Mouse (Mus musculus) kidney, adult 9 months (tissue): ENCODE results near the gene Ppp1ca.

Experiments
- DNase-seq: peaks from one replicate; pipeline ENCODE4 v3.0.0; 2022

The Ppp1ca gene

DNA sequence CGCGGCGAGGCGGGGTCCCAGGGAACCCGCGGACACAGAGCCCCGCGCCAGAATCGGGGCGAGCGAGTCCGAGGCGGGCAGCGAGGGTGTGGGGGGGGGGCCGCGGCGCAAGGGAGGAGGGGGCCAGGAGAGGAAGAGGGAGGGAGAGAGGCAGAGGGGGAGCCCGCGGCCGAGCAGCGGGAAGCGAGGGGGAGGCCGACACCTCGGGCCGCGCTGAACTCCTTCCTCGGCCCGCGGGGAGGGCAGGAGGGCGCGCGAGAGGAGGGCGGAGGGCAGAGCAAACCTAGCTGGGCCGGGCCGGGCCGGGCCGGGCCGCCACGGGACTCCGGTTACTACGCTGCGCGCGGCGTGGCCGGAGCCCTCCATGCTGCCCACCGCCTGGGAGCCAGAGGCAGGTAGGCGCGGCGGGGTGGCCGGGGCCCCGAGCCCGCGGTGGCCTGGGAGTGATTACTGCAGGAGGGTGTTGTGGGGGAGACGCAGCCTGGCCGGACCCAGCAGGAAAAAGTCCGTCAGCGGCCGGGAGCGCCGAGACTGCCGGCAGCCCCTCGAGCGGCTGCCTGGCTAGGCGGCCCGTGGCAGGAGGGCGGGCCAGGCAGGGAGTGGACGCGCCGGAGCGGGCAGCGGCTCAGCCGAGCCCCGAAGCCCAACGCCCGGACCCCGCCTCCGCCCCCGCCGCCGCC lies 23.0 kb downstream of the Ppp1ca start:
- no peak for DNase-seq

DNA sequence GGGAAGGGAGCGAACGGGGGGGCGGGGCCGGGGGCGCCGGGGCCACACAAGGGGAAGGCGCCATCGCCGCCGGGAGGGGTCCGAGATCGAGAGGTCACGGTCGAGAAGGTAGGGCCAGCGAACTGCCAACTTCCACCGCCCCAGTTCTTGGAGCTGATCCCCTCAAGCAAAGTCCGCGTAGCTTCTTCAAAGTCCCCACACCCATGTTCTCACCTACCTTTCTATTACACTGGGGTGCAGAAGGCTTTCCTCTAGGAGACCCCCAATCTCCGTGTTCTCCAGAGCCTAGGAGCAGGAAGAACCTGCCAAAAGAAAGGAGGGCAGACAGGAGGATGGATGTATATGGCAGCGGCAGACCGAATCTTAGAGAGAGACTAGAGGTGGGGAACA lies 23.6 kb downstream of the Ppp1ca start:
- DNase-seq = no peak

DNA sequence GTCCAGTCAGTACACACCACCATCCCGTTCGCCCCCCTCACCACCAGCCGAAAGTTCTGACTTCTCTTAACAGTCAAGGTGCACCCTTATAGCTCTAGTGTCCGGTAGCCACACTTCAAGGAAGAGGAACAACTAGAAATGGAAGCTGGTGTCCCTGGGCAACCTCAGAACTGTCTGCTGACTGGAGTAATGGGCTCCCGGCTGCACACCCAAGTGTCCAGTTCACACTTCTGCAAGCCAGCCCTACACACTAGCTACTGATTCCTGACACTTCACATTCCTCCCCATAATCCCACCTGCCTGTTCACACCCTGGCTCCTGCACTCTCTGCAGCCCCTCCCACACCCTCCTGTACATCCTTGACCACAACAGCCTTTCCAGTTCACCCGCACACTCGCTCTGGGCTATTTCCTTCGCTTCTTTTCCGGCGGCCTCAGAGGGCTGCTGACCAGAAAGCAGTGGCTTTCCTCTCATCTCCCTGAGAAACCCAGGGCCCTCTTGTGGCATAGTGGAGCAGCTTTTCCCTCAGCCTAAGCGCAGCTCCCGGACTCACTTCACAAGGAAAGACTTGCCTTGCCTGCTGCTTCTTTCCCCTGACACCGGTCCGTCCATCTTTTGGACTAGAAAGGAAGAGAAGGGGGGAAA lies 24.3 kb downstream of the Ppp1ca start:
- peak; percentile 53 for DNase-seq

DNA sequence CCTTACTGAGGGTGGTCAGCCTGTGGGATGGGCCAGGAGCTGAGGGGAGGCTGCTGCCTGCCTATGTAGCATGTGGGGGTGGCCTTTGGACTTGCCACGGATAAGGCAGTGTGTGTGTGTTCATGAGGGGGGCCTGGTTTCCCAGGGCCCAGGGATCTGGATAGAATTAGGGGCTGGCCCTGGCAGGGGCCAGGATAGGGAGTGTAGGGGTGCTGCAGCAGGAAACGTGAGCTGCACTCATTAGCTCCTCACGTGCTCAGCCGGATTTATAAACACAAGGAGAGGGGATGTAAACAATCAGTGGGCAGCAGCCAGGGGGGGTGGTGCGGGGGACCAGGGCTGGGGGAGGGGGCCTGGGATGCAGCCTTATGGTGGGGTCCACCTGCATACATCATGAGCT lies 25.3 kb downstream of the Ppp1ca start:
- DNase-seq = no peak

DNA sequence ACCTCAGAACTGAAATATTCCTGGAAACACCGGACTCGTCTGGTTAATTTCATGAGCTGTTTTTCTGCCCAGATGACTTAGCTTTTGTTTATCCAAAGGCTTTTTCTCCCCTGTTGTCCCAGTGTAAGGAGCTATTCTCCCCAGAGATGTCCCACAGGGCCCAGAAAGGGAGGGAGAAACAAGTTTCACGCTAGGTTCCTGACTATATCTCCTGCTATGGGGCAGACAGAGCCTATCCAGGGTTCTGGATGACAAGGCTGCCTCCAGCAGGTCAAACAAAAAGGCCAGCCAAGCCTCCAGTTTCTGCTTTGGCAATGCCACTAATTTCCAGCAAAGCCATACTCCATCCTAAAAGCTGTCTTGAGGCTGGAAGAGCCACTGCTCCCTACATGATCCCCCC lies 26.0 kb downstream of the Ppp1ca start:
- DNase-seq = no peak

DNA sequence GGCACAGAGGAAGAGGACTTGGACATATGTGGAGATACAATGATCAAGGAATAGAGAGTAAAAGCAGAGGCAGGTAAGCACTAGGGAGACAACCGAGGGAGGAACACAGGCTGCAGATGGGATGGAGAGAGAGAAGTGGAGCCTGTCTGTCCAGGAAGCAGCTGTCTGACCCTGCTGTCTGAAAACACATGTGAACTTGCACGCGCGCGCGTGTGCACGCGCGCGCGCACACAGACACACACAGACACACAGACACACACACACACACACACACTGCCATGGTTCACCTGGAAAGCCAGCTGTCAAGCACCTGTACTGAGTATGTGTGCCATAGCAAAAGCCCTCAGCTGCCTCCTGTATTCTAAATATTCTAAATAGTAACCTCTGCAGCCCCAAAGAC lies 26.4 kb downstream of the Ppp1ca start:
- DNase-seq = no peak

DNA sequence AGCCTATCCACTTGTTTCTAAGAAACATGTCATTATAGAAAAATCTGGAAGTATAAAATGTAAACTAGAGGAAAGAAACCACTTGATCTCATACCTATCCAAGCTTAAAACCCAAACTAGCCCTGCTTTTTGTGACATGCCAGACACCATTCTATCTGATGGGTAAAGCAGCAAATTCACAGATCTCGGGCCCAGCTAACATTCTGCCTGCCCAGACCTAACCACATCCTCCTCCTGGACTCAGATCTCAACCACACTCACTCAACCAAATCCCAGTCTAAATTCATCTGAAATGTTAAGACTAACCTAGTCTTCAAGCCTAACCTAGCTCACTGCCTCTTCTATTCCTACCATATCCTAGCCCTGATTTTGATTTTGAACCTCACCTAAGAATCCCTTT lies 26.9 kb downstream of the Ppp1ca start:
- DNase-seq = no peak

DNA sequence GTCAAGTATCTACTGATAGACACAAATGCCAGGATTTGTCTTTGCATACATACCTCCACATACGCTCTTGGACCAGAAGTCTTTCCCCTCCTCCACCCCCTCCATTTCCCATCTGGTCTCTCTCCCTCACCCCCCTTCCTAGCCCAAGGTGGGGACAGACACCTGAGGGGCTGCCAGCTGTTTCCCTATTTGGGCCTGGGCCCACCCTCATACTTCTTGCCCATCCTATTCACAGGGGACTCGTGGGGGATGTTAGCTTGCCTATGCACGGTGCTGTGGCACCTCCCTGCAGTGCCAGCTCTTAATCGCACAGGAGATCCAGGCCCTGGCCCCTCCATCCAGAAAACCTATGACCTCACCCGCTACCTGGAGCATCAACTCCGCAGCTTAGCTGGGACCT lies 28.1 kb downstream of the Ppp1ca start:
- no peak for DNase-seq

DNA sequence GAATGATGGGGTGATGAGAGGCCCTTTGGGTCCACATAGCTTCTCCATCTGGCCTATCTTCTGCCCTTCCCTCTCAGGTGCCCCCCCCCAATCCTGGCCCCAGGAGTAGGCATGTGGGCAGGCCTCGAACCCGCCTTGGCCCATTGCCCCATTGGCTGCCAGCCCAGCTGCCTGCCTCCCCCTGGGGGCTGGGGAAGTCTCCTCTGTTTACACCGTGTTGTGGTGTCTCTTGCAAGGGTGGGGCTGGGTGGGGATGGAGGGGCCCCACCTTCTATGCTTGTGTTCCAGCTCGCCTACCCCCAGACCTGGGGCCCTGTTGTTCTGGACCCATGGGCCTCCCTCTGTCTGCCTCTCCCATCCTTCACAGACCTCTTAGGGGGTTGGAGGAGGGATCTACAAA lies 28.6 kb downstream of the Ppp1ca start:
- DNase-seq = no peak

DNA sequence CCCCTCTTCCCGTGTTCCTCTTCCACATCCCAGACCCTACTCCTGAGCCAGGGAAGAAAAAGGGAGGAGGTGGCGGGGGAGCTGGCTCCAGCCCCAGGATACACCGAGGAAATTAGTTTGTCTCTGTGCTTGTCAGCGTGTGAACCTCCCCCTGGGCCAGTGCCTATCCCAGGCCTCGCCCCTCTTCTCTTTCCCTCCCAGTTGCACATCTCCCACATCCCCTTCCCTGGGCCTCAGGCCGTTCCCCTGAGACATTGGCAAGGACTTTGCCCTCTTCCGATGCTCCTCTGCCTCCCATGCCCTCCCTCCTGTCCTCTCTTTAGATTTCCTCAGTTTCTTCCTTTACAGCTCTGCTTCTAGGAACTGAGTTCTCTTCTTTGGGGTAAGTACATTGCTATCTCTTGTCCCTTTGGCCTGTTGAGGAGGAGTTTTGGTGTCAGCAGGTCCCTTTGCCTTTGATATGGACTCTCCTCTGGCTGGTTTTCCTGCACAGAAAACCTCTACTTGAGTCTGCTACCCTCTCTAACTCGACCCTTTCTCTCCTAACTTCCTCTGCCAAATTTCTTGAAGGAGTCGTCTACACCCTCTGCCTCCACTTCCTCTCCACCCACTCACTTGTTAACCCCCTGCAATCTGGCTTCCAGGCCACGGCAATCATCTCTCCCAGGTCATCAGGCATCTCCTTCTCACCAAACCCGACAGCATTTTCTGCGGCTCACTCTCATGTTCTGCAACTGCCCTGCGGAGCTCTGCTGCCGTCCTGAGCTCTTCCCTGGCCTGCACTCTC lies 29.3 kb downstream of the Ppp1ca start:
- DNase-seq = peak; percentile 50

DNA sequence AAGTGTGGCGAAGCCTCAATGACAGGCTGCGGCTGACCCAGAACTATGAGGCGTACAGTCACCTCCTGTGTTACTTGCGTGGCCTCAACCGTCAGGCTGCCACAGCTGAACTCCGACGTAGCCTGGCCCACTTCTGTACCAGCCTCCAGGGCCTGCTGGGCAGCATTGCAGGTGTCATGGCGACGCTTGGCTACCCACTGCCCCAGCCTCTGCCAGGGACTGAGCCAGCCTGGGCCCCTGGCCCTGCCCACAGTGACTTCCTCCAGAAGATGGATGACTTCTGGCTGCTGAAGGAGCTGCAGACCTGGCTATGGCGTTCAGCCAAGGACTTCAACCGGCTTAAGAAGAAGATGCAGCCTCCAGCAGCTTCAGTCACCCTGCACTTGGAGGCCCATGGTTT lies 30.3 kb downstream of the Ppp1ca start:
- no peak for DNase-seq

DNA sequence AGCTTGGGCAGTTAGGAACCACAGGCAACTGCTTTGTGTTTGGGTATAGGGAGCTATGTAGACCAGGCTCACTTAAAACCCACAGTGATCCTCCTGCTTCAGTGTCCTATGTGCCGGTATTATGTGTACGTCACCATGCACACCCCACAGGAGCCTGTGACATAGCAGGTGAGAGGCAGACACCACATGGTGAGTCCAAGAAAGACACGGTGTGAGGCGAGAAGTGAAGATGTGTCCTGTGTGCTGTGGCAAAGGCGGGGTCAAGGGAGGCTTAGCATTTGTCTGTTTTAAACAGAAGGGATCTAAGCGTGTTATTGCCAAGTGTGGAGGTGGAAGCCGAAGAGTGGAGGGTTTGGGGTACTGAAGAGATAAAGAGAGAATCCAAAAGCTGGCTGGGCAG lies 34.9 kb downstream of the Ppp1ca start:
- DNase-seq = no peak

DNA sequence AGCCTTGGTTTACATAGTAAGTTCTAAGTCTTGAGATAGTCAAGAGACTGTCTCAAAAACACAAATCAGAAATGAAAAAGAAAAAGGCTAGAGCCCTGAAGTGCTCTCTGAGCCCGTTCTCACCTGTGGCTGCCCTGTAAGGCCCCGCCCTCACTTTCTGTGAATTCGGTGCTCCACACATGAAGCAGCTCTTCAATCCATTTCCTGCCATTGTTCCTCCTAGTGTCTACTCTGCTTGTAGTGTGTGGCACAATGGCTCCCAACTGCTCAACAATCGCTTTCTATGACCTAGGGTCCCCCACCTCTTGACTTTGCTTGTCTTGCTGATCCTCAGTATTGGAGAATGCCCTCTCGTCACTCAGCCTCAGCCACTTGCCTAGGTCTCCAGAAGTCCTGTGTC lies 35.6 kb downstream of the Ppp1ca start:
- no peak for DNase-seq

DNA sequence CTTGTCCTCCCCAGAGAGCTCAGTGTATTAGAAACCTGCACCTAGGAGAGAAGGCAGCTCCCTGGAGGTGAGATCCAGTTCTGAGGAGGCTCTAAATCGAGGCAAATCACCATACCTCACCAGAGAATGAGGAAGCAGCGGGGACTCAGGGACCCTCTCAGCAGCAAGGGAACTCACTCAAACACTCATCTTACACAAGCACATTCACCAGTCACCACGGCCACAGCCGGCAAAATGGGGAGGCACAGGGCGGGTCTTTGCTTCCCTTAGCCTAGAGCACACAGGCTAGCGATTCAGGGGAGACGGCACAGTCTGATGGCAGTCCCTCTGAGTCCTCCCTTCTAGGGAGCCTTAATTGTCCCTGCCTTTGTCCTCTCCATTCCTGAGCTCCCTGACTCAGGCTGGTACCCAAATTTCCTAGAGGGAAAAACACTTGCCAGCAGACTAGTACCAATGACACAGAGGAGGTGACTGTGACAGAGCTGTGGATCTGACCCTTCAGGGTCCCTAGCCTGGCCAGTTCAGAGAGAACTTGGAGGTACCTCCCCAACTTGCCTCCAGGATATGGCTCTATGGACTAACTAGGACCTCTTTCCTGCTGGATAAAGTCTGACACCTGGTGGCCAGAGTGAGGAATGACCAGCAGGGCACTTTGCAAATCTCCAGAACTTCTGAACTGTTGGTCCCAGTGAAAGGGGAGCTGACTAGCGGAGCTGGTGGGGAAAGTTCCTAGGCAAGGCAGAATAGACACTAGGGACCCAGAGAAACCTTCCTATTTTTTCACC lies 36.2 kb downstream of the Ppp1ca start:
- DNase-seq = peak; percentile 86

DNA sequence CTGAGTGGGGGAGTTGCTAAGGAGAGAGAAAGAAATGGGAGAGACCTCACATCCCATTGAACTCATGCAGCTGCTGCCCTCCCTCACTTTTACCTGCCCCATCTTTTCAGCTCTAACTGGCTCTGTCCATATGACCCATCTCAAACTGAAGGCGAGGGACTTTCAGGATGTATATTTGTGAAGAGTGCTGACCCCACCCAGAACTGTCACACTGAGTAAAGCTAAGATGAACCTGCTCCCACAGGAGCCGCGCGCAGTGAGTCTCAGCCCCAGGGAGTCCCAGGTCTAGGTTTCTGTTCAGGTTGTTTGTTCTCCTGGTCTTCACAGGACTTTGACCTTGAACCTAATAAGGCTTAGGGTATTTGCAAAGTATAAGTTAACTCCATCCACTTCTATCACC lies 37.0 kb downstream of the Ppp1ca start:
- no peak for DNase-seq

DNA sequence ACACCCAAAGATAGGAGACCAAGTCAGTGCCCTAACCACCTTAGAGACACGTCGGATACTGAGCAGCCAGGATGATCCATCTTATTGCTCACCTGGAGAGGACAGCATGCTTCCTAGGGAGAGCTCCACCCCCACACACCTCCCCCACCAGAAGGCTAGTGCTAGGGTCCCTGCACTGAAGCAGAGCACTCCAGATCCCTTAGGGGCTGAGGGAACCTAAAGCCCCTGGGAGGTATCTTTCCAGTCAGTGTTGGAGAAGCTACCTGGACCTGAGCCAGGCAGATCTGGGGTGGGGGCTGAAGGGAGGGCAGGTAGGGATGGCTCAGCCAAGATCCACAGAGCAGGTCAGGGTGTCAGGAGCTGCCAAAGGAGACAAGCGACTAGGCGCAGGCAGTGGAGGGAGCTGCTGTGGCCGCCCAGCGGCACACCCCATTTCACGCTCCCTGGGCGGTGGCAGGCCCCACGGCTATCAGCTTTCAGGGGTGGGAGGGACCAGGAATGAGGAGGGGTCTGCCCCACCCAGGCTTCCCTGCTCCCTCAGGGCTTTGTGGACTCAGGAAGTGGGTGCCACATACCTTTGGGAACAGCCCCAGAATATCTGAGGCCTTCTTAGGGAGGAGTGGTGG lies 37.7 kb downstream of the Ppp1ca start:
- DNase-seq = no peak

DNA sequence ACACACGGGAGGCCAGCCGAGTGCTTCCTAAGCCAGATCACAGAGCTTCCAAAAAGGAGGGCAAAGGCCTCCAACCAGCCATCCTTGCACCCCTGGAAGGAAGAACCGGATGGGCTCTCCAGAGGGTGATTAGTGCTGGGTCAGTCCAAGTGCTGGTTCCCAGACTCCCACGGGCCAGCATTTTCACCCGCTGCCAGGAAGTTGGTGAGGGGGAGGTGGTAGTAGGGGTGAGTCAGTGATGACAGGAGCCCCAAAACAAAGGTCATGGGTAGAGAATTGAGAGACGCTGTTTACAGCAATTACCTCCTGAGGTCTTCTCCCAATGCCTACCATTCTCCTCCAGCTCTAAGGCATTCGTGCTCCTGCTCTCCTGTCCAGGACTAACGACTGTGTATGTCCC lies 38.5 kb downstream of the Ppp1ca start:
- DNase-seq = no peak

DNA sequence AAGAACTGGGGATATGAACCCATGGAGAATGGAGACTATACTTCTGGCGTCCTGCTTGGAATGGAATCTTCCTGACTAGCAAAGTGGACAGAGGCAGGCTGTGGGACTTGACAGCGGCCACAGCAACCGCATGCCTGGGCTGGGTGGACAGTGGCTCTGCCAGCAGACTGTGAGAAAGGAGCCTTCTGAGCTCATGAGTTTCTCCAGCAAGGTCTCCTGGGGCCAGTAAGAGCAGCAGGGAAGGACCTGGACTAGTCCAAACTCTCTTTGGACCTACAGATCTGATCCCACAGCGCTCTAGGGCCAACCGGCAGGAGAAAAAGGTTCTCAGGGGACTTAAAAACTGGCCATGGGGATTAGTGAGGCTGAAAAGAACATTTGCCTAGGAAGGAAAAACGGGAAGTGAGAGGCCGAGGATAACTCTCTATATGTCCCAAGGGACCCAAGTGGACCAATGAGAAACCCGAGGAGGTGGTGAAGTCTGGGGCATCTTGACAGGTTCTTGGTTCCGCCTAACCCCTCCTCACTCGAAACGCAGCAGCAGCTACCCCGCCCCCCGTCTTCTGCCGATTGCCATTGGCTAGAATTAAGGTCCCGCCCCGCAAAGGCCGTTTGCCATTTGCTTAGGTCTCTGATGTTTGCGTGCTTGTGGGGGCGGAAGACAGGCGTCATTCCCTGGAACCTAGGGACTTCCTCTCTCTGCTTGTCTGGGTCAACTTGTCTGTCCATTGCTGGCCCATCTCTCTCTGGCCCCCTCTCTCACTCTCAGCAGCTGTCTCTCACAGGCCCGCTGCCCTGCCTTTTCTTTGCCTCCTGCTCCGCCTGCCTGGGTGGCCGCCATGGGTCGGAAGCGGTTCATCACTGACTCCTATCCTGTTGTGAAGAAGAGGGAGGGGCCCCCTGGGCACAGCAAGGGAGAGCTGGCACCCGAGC lies 39.7 kb downstream of the Ppp1ca start, which contains the start of gene Pold4:
TSS of gene Pold4 (plus strand) at position 647 of the 933 bp plus-strand sequence.
- DNase-seq = peak; percentile 99

DNA sequence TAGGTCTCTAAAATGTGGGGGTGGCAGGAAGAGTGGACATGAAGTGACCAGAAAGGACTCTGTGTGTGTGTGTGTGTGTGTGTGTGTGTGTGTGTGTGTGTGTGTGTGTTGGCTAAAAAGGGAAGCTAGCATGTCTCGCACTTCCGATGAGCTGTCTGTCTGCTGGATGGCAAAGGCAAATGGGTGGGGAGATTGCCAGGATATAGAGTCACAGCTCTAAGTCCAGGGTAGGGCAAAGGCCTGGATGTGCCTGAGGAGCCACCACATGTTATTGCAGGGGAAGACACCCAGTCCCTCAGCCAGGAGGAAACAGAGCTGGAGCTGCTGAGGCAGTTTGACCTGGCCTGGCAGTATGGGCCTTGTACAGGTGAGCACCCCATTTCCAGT lies 40.3 kb downstream of the Ppp1ca start:
- DNase-seq = no peak

DNA sequence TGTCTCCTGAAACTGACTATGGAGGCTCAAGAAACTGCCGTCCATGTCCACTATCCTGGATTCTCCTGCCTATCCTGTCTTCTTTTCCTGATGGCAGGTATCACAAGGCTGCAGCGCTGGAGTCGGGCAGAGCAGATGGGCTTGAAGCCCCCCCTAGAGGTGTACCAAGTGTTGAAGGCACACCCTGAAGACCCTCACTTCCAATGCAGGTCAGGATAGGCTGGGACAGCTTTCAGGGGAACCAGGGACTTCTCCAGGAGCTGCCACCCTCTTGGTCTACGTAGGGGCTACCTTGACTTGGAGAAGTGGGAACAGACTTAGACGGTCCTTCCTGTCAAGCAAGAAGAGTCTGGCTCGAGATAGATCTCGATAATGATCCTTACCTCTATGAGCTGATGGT lies 40.8 kb downstream of the Ppp1ca start:
- DNase-seq = no peak

DNA sequence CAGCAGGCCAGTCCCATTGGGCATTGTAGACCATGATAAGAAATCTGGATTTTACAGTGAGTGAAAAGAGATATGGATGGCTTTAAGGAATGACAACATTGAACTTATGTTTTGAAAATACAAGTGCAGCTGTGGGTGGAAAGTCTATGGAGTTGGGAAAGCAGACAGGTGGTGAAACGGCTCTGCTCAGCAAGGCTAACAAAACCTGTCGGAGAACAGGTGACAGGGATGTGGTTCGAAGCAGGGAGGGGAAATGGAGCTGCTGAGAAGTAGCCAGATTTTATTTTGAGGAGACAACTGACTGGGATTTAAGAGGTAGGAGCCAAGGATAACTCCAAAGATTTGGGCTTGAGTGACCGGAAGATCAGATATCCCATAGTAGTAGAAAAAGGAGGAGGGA lies 42.7 kb downstream of the Ppp1ca start:
- DNase-seq = no peak

DNA sequence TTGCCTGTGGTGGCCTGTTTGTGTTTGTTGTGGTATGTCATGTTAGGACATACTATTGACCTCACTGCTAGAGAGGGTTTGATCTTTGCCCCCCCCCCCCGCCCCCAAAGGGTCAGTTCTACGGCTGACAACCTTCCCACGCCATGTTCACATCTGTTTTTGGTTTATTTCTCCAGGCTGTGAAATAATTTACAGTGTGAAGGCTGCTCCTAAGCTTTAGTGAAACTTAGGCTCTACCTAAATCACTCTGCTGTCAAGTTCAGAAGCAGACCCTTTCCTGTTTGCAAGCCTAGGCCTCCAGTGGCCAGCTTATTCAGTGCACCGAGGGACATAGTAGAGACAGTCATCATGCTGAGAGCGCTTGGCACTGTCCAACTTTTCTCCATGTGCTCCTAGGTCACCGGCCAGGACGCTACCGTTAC lies 48.4 kb downstream of the Ppp1ca start:
- no peak for DNase-seq
